Mouse (Mus musculus): ENCODE results near the gene Zmat5. TPM values are rescaled to one million over a fixed set of nuclear protein-coding genes. Genes with fewer than 3 reads are reported as not detected.
A peak's percentile ranks its signal among the peaks of the same experiment; 100 is the strongest.
"Not testable (repeated sequence)": the region's sequence is repeated elsewhere in the genome, so short reads cannot be mapped to it uniquely, and the experiment has no call there.

Zmat5 gene
- polyA plus RNA-seq, 2 experiments, result 15.5 to 25.7 TPM

DNA sequence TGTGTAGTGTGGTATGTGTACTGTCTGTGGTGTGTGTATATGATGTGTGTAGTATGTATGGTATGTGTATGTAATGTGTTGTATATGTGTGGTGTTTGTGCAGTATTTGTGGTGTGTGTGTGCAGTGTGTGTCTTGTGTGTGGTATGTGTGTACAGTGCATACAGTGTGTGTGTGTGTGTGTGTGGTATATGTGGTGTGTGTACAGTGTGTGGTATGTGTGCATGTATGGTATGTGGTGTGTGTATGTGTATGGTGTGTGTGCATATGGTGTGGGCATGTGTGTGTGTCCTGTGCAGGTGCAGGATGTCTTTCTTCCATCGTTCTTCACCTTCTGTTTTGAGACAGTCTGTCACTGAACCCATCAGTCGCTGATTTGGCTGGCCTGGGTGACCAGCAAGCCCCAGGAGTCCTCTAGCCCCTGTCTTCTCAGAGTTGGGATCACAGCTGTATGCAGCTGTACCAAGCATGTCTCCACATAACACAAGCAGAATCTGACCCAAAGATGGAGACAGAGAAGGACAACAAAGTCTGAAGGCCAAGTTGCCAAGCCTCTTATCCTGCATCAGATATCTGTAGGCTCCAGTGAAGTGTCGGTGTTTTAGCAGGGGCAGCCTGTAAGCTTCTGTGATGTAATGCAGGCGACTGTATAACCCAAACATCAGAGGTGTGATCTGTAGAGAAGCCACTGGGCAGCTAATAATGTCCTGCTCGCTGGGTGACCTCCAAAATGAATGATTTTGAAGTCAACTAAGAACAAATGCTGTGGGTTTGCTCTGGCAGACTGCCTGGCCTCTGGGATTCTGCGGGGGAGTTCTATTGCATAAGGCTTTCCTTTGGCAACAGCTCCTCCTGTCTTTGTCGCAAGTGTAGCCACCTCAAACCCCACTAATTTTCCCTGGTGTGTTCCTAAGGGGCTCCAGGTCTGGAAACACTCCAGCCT lies 7.2 kb upstream of the Zmat5 start:
- 33% methylated on average over 7 of the region's 7 CpGs for WGBS (ENCODE audit: insufficient replicate concordance)

DNA sequence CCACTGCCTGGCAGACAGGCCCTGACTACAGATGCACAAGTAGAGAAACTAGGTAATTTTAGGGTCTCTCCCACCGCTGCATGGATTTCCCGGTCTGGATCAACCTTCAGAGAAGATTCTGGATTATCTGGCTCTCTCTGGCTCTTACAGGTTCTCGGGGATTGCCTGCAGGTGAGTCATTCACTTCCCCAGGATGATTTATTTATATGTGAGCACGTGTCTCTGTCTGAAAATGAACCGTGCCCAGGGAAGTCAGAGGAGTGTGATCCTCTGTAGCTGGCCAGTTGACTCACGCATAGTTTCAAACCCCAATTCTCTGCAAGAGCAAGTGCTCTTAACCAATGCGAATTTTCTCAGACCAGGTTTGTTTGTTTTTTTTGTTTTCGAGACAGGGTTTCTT lies 3.8 kb upstream of the Zmat5 start:
- Histone ChIP-seq H3K4me1 (replicated peaks; ENCODE audit: control insufficient read depth in 2 of 2, insufficient read depth in 2 of 2, low read length in 1 of 2) (peaks cover 8% of the 10 kb centered on the region in 2 experiments; a peak in 3 of 4 replicates), H3K36me3 (replicated peaks; ENCODE audit: control insufficient read depth, insufficient read depth, low read depth) (peaks cover 11% of the 10 kb centered on the region), H3K4me3 (ENCODE audit: insufficient read depth in 1 of 2, low read depth in 2 of 2, low read length in 2 of 2) (no peak overlapping the region), H3K9ac (replicated peaks) (no peak overlapping the region), H3K9me3 (ENCODE audit: control insufficient read depth, low read length) (no peaks in the 10 kb centered on the region), H3K27ac (no peak overlapping the region), H3K27me3 (ENCODE audit: control insufficient read depth, insufficient read depth, low read length) (no peaks in the 10 kb centered on the region), H3K4me2 (ENCODE audit: low read depth) (no peak overlapping the region)
- 81% methylated on average over 8 of the region's 8 CpGs for WGBS (ENCODE audit: insufficient replicate concordance)
- DNase-seq (ENCODE audit: low read depth in 3 of 3, low spot score in 3 of 3) (no peak), ATAC-seq (ENCODE audit: insufficient read depth) (no peak)
- no peak for TF ChIP-seq CTCF (IDR thresholded peaks at IDR 0.05; ENCODE audit: low read depth)
- TF ChIP-seq EP300 (IDR thresholded peaks at IDR 0.05; ENCODE audit: low read depth), result no peak

More for the DNA sequence above, 7.2 kb upstream of the Zmat5 start:
- ATAC-seq (ENCODE audit: insufficient read depth), result peak; percentile 36; the same call in 1 of the 2 replicates
- Histone ChIP-seq H3K27ac (no peak overlapping the region), H3K9ac (replicated peaks) (no peak overlapping the region), H3K4me1 (replicated peaks; ENCODE audit: control insufficient read depth in 2 of 2, insufficient read depth in 2 of 2, low read length in 1 of 2) (no peaks in the 10 kb centered on the region; a peak in 1 of 4 replicates), H3K4me2 (ENCODE audit: low read depth) (no peak overlapping the region), H3K36me3 (replicated peaks; ENCODE audit: control insufficient read depth, insufficient read depth, low read depth) (peaks cover 11% of the 10 kb centered on the region), H3K4me3 (ENCODE audit: insufficient read depth in 1 of 2, low read depth in 2 of 2, low read length in 2 of 2) (no peak overlapping the region), H3K27me3 (ENCODE audit: control insufficient read depth, insufficient read depth, low read length) (no peaks in the 10 kb centered on the region), H3K9me3 (ENCODE audit: control insufficient read depth, low read length) (no peaks in the 10 kb centered on the region)
- peak in 1 of 3 experiments; percentile 22 for DNase-seq (ENCODE audit: low read depth in 3 of 3, low spot score in 3 of 3)
- no peak for TF ChIP-seq EP300 (IDR thresholded peaks at IDR 0.05; ENCODE audit: low read depth)
- peak; percentile 52 for TF ChIP-seq CTCF (IDR thresholded peaks at IDR 0.05; ENCODE audit: low read depth)

DNA sequence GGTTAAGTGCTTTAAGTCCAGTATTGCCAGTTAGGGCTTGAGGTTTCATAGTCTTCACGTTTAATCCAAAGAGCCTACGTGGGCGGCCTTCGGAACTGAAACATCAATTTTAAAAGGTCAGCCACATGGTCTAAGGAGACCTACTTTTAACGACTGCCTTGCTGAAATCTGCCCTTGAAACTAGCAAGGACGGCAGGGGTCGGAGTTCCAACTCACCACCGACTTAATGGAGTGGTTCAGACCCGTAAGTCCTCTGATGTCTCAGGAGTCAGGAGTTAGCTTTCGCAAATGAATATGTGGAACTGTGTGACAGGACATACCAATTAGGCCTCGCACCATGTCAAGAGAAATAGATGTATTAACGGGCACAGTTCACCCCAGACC lies 798 bp upstream of the Zmat5 start:
- H3K9ac ChIP-seq (replicated peaks), result peak overlapping the region; percentile 90
- 2% methylated on average over 12 of the region's 12 CpGs for WGBS (ENCODE audit: insufficient replicate concordance)
- H3K4me1 ChIP-seq (replicated peaks; ENCODE audit: control insufficient read depth in 2 of 2, insufficient read depth in 2 of 2, low read length in 1 of 2), result peaks cover 8% of the 10 kb centered on the region in 2 experiments; a peak in 3 of 4 replicates
- no peaks in the 10 kb centered on the region for H3K9me3 ChIP-seq (ENCODE audit: control insufficient read depth, low read length)
- peaks cover 11% of the 10 kb centered on the region for H3K36me3 ChIP-seq (replicated peaks; ENCODE audit: control insufficient read depth, insufficient read depth, low read depth)
- no peaks in the 10 kb centered on the region for H3K27me3 ChIP-seq (ENCODE audit: control insufficient read depth, insufficient read depth, low read length)
- H3K4me3 ChIP-seq (ENCODE audit: insufficient read depth in 1 of 2, low read depth in 2 of 2, low read length in 2 of 2), result peak overlapping the region; percentile 69 to 86
- no peak for ATAC-seq (ENCODE audit: insufficient read depth)
- no peak for TF ChIP-seq EP300 (IDR thresholded peaks at IDR 0.05; ENCODE audit: low read depth)
- no peak for TF ChIP-seq CTCF (IDR thresholded peaks at IDR 0.05; ENCODE audit: low read depth)
- DNase-seq (ENCODE audit: low read depth in 3 of 3, low spot score in 3 of 3), result no peak
- peak overlapping the region; percentile 64 for H3K27ac ChIP-seq
- H3K4me2 ChIP-seq (ENCODE audit: low read depth), result peak overlapping the region; percentile 91

DNA sequence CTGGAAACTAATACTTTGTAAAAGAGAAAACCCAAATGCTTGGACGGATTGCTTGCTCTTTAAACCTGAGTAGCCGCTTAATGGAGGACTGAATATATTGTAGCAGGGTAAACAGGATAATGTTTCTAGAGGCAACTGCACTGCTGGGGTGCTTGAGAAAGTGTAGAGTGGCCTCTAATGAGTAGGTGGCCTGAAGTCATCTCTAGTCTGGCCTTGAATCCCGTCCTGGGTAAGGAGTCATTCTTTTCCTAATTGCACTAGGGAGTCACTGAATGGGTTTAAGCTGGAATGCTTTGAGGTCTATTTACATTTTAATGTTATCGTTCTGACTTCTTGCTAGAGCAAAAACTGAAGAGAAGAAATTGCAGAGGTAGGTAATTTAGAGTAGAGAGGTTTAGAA lies 700 bp downstream of the Zmat5 start:
- no peaks in the 10 kb centered on the region for H3K27me3 ChIP-seq (ENCODE audit: control insufficient read depth, insufficient read depth, low read length)
- DNase-seq (ENCODE audit: low read depth in 3 of 3, low spot score in 3 of 3) (no peak), ATAC-seq (ENCODE audit: insufficient read depth) (no peak)
- peak overlapping the region; percentile 75 for H3K9ac ChIP-seq (replicated peaks)
- 15% methylated on average over 4 of the region's 4 CpGs for WGBS (ENCODE audit: insufficient replicate concordance)
- H3K27ac ChIP-seq, result peak overlapping the region; percentile 14; the same call in 1 of the 2 replicates
- H3K4me3 ChIP-seq (ENCODE audit: insufficient read depth in 1 of 2, low read depth in 2 of 2, low read length in 2 of 2), result peak overlapping the region; percentile 69 to 86
- H3K4me1 ChIP-seq (replicated peaks; ENCODE audit: control insufficient read depth in 2 of 2, insufficient read depth in 2 of 2, low read length in 1 of 2), result peaks cover 8% of the 10 kb centered on the region in 2 experiments; a peak in 3 of 4 replicates
- peak overlapping the region; percentile 91 for H3K4me2 ChIP-seq (ENCODE audit: low read depth)
- H3K36me3 ChIP-seq (replicated peaks; ENCODE audit: control insufficient read depth, insufficient read depth, low read depth), result peaks cover 11% of the 10 kb centered on the region
- no peaks in the 10 kb centered on the region for H3K9me3 ChIP-seq (ENCODE audit: control insufficient read depth, low read length)
- no peak for TF ChIP-seq EP300 (IDR thresholded peaks at IDR 0.05; ENCODE audit: low read depth)
- TF ChIP-seq CTCF (IDR thresholded peaks at IDR 0.05; ENCODE audit: low read depth), result no peak

DNA sequence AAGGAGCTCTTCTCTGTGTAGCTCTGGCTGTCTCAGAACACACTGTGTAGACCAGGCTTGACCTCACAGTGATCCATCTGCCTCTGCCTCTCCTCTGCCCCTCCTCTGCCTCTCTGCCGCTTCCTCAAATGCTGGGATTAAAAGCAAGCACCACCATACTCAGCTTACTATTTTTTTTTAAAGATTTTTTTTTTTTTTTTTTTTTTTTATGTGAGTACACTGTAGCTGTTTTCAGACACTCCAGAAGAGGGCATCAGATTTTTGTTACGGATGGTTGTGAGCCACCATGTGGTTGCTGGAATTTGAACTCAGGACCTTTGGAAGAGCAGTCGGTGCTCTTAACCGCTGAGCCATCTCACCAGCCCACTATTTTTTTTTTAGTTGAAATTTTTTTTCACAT lies 5.7 kb downstream of the Zmat5 start:
- 81% methylated on average over 4 of the region's 4 CpGs for WGBS (ENCODE audit: insufficient replicate concordance)
- not testable (repeated sequence) for ATAC-seq (ENCODE audit: insufficient read depth)

More for the DNA sequence above, 5.7 kb downstream of the Zmat5 start:
- H3K36me3 ChIP-seq (replicated peaks; ENCODE audit: control insufficient read depth, insufficient read depth, low read depth); H3K27ac ChIP-seq; H3K27me3 ChIP-seq (ENCODE audit: control insufficient read depth, insufficient read depth, low read length); H3K9ac ChIP-seq (replicated peaks); H3K4me3 ChIP-seq (ENCODE audit: insufficient read depth in 1 of 2, low read depth in 2 of 2, low read length in 2 of 2); DNase-seq (ENCODE audit: low read depth in 3 of 3, low spot score in 3 of 3); H3K4me2 ChIP-seq (ENCODE audit: low read depth); H3K4me1 ChIP-seq (replicated peaks; ENCODE audit: control insufficient read depth in 2 of 2, insufficient read depth in 2 of 2, low read length in 1 of 2); H3K9me3 ChIP-seq (ENCODE audit: control insufficient read depth, low read length): not testable (repeated sequence)
